Mouse (Mus musculus): Measurements from ENCODE around the gene Ank3.

DNA sequence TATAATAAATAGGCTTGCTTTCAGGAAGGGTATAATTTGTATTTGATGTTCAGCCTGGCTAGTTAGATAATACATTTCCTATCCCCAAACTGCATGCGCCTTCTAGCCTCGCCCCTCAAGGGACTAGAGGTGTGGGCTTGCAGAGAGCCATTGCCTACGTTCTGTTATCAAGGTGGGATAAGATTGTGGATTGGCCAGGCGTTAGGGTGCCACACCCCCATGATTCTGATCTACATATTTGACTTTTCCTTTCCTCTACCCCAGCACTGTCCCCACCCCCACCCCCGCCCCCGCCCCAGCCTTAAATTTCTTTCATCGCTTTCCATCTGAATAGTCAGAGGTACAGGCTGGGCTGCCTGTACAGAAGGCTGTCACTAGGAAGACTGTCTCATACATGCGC is 11.8 kb upstream of the Ank3 start:
- no peak for TF ChIP-seq ZC3H11A (IDR thresholded peaks at IDR 0.05; ENCODE audit: low read depth, low read length)
- no peak for TF ChIP-seq MAX (IDR thresholded peaks at IDR 0.05; ENCODE audit: low read length)
- no peak for TF ChIP-seq POLR2A (IDR thresholded peaks at IDR 0.05; ENCODE audit: control insufficient read depth in 1 of 2, insufficient read depth in 1 of 2, low read depth in 1 of 2, low read length in 2 of 2, poor library complexity in 1 of 2)
- no peak for TF ChIP-seq CTCF (IDR thresholded peaks at IDR 0.05 in 2 of 3, conservative IDR thresholded peaks at IDR 0.05 in 1 of 3; ENCODE audit: control insufficient read depth in 1 of 3, insufficient read depth in 1 of 3, low read depth in 2 of 3, low read length in 3 of 3, poor library complexity in 1 of 3, severe bottlenecking in 1 of 3)
- TF ChIP-seq EP300 (IDR thresholded peaks at IDR 0.05; ENCODE audit: low read depth in 1 of 2, low read length in 2 of 2), result no peak
- no peak for TF ChIP-seq CHD2 (IDR thresholded peaks at IDR 0.05; ENCODE audit: low read length)
- TF ChIP-seq RCOR1 (IDR thresholded peaks at IDR 0.05; ENCODE audit: low read depth, low read length), result no peak
- TF ChIP-seq USF2 (IDR thresholded peaks at IDR 0.05; ENCODE audit: borderline replicate concordance in 1 of 2, insufficient read depth in 1 of 2, low read depth in 1 of 2, low read length in 2 of 2), result no peak
- no peak for TF ChIP-seq TCF12 (IDR thresholded peaks at IDR 0.05; ENCODE audit: low read depth, low read length)
- TF ChIP-seq ELF1 (IDR thresholded peaks at IDR 0.05; ENCODE audit: low read depth, low read length), result no peak
- TF ChIP-seq SMC3 (IDR thresholded peaks at IDR 0.05; ENCODE audit: low read depth, low read length), result no peak

Data from MEL (cell line).